Mouse (Mus musculus): ENCODE results near the gene Card14. TPM values are rescaled to one million over a fixed set of nuclear protein-coding genes. Genes with fewer than 3 reads are reported as not detected.
"Not testable (repeated sequence)": the region's sequence is repeated elsewhere in the genome, so short reads cannot be mapped to it uniquely, and the experiment has no call there.

Card14 gene
- under 1 TPM; 0.43 to 0.51 TPM for total RNA-seq (2021)
- long read RNA-seq, experiment 1, result 0 reads
- long read RNA-seq, experiment 2, result 0 reads

- DNase-seq, result no peak
These were observed at the start of gene Card14 for GRCm38 (mm10) chr11:119307658-119307867. Gene Card14, plus strand, starts transcription at chr11:119307768.

DNA sequence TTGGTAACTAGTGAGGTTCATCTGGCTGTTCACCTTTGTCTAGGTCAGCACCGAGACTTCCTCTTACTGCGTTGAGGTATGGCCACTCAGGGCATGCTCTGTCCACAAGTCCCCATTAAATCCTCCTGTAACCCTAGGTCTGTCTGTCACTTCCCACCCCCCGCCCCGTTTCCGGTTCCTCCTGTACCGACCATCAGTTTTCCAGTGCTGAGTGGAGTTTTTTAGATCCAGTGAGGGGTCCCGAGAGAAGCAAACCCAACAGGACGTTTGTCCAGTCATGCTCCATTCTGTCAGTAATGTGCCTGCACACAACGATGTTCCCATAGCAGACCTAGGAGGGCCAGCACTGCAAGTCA, 49.4 kb upstream of the Card14 start:
- no peak for DNase-seq

DNA sequence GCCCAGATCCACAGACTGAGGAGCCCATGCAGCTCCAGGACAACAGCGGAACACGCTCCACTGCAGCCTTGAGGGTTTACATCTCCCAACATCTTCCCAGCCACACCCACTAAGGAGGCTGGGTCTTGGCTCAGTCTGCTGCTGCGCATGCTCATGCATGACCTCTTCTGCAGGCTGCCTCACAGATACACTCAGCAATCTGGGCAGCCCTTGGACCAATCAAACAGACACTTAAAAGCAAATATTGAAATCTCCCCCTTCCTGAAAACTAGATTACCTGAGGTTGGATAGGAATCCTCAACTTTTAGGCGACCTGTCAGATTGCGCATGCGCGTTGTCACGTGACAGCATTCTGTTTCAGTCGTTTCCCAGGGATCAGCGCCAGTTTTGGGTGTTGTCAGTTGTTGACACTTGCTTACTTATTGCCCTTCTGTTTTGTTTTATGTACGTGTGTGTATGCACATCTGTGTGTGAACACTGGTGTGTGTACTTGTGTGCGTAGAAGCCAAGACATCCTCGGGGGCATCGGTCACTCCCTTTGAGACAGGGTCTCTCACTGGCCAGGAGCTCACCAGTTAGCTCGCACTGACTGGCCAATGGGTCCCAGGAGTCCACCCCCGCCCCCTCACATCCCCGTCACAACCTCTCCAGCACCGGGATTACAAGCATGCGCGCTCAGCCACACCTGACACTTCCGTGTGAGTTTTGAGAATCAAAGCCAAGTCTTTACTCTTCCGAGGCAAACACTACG, 48.8 kb upstream of the Card14 start:
- DNase-seq, result peak; percentile 65

DNA sequence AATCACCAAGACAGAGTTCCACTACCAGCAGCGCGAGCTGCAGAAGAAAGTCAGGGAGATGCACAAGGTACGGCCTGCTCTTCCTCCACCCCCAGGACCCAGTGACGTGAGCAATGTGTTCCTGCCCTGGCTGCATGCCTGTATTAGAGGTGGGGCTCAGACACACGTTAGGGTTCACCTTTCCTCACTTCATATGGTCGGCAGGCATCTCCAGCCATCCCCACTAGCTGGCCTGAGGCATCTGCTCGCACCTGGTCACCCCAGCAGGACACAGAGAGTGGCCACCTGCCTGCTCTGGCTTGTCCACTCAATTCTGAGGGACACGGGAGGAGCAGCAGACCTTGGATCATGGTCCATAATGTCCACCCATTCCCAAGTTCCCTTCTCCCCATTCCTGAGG, 47.6 kb upstream of the Card14 start:
- DNase-seq, result no peak

- no peak for DNase-seq
These were observed 43.2 kb upstream of the Card14 start for GRCm38 (mm10) chr11:119264413-119264812.

DNA sequence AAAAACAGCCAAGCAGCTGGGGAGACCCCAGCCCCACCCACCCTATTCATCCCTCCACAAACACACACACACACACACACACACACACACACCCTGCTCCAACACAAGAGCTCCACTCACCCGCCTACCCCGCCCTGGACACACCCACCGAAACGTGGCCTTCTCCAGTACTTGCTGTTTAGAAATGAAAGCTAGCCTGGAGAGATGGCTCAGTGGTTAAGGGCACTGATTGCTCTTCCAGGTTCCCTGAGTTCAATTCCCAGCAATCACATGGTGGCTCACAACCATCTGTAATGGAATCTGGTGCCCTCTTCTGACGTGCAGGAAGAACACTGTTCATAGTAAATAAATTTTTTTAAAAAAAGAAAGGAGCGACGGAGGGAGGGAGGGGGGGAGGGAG, 41.8 kb upstream of the Card14 start:
- DNase-seq, result no peak

DNA sequence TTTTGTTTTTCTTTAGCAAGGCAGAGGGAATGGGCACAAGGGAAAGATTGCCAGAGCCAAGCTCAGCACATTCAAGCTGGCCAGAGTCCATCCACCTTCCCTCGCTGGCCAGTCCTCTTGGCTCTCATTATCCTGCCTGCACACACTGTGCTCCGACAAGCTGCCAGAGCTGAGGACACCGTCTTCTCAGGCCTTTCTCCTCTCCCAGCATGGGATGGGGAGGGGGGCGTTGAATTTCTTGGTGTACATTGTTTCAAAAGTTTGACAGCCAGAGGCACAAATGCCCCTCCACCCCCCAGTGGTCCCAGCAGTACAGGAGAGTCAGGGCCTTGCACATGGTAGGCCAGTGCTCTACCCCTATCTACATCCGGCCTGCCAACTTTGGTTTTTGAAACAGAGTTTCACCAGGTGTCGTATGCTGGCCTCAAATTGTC, 40.3 kb upstream of the Card14 start:
- peak; percentile 32 for DNase-seq

GRCm38 (mm10) chr11:119267768-119268556, 39.6 kb upstream of the Card14 start, which contains the start of gene Gaa:
Gene Gaa, plus strand, starts transcription at chr11:119267887.
- peak; percentile 91 for DNase-seq

DNA sequence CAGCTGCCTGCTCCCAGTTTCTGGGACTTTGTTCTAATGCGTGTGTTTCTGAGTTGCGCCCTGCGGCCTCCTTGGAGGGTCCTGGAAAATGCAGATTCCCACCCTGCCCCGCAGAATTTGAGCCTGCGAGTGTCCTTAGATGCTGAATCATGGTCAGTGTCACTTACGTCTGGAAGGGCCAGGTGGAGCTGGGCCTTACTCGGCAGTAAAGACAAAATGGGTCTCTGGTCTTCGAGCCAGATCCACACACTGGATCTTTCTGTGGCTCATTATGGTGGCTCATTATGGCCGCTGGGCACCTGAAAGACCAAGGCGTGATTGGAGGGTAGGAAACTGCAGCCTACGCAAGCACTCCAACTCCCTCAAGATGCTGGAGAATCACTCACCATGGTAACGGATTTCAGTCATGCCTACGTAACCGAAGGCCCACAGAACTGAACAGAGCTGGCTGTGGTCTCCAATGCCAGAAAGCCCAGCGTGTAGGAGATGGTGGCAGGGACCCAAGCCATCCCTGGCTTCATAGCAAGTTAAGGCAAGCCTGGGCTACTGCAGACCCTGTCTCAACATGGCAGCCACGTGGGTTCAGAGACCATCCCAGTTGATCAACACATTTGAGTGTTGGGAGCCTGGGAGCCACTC, 38.9 kb upstream of the Card14 start:
- no peak for DNase-seq

GRCm38 (mm10) chr11:119272492-119272891, 35.1 kb upstream of the Card14 start:
- DNase-seq, result not testable (repeated sequence)

GRCm38 (mm10) chr11:119273186-119273930, 34.2 kb upstream of the Card14 start:
- DNase-seq, result no peak

GRCm38 (mm10) chr11:119281030-119281429, 26.5 kb upstream of the Card14 start:
- DNase-seq, result no peak

DNA sequence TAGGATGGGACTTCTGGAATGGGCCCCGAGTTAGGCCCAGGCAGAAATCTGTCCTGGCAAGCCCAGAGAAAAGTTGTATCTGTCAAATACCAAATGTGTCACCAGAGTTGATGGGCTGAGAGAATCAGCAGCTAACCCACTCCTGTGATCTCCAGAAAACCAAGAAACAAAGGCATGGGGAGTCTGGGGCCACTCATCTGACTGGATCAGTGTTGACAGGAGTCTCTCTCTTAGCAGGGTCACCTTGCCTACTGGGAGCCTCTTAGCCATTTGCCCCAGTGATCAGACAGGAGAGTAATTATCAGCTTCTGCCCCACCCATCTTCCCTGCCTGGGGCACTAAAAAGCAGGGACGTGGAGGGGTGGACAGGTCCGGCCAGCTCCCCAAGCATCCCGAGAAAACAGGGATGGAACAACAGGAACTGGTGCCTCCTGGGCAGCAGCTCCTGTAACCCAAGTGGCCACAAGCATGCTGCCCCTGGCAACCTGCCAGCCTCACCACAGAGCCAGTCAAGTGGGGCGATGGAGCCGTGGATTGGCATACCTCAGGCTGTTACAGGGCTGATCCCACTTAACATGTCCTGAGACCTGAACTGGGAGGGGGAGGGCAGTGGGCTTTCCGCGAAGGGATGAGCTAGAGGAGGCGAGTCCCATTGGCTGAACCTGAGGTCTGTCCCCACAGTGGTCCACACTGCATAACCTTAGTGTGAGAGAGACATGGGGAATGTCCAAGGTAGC, 21.6 kb upstream of the Card14 start:
- DNase-seq, result no peak

DNA sequence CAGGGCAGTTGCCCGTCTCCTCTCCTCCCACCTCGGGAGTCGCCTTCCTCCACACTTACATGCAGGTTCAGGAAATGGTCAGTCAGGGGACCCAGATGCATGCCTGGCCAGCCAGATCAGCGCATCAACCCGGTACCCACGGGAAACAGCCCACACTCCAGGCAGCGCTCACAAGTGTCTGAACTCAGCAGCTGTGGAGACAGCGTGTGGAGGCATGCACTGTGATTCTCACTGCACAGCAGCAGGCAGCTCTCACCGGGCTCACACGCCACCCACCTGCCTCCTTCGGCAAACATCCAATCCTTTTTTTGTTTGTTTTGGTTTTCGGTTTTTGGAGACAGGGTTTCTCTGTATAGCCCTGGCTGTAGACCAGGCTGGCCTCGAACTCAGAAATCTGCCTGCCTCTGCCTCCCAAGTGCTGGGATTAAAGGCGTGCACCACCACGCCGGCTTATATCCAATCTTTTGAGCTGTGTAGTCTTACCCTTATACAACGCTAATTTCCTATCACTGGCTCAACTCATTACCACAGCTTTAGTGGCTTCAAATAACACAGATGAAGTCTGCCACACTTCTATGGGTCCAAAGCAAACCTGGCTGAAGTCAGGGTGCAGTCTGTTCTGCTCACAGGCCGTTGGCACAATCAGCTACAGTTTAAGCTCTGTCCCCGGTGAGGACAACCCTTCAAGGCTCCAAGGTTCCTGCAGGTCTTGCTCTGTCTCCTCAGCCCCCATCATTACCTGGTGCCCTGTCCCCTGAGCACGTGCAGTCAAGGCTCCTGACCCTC, 20.2 kb upstream of the Card14 start:
- DNase-seq, result no peak

- DNase-seq, result not testable (repeated sequence)
These were observed 14.7 kb upstream of the Card14 start for GRCm38 (mm10) chr11:119292861-119293260.

DNA sequence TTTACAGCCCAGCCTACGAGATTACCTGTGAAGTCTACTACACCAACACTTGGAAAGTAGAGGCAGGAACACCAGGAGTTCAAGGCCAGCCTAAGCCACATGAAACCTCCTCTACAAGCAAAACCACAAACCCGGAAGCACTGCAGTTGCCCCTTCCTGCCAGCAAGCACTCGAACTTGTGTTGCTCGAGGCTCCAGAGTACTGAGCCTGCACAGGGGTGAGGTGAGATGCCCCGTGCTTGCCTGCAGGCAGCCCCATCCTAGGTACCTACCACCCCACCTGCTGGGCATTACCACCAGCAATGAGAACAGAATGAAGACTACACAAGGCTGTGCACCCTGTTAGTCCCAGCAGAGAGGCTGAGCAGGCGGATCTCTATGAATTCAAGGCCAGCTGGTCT, 9.6 kb upstream of the Card14 start:
- no peak for DNase-seq

DNA sequence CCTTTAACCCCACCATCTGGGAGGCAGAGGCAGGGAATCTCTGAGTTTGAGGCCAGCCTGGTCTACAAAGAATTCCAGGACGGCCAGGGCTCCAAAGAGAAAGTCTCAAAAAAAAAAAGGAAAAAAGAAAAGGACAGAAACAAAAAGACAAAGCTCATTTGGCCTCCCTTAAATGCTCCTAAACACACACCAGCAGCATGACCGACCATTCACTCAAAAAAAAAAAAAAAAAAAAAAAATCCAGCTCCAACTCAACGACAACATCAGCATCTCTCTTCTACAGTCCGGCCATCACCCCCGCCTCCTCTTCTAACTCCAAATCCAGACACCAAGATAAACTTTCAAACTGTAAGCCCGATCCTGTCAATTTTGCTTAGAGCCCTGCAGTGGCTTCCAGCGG, 8.7 kb upstream of the Card14 start:
- no peak for DNase-seq

DNA sequence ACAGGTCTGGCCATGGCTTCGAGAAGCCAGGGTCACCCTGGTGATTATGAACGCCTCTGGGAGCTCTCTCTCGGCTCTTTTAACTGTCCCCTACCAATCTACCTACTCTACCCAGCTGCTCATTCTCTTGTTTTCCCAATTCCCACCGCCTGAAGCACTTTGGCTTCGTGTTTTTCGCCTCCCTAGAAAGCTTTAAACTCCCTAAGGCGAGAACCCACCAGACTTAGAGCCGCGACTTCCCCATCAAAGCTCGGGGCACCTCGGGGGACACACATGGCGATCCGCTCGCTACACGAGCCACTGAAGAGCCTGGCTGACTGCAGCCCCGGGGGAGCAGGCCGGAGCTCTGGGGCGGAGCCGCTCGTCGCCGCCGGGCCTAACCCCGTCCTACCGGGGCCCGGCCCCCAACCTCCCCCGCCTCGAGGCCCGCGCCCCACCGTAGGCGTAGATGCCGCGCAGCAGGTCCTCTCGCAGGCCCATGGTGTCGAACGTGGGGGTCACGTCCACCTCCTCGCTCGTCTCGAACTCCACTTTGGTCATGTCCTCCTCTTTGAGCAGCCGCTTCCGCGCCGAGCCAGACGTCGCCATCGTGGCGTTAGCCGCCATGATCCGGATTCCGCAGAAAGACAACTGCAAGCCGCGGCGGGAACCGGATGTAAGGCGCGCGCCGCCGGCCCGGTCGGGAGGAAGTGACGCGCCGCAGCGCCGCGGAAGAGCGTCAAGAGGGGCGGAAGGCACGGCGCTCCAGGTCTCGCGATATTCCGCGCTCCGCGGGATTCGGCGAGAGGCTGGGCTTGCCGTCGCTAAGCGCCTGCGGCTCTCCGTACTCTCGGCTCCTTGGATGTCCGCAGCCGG, 8.0 kb upstream of the Card14 start, which contains the start of gene Eif4a3:
Eif4a3 (minus strand) TSS at position 699 of the 855 bp plus-strand sequence.
- DNase-seq, result peak; percentile 94

DNA sequence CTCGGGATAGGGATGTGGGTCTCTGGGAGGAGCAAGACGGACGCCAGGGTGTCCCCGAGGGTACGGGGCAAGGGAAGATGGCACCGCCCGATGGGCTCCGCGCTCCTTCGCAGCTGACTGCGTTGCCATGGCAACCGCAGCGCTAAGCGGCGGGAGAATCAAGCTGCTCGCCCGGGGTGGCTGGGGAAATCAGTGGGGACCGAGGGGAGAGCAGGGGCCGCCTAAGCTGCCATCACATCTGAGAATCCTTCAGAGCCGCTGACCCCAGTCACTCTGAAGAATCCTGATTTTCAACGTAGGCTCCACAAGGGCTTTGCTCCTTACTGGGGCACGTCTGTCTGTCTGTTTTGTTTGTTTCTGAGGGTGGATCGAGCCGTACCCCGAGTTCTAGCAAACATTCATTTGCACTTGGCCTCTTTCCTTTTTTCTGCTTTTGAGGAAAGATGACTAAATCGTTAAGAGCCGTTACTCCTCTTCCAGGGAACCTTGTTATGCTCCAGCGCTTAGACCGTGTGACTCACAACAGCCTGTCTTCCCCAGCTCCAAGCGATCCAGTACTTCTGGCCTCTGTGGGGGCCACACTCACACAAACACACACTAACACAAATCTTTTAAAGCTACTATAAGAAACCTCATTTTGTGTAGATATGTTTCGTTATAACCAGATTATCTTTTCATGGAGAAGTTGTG, 7.2 kb upstream of the Card14 start:
- DNase-seq, result no peak
